Mouse (Mus musculus): ENCODE data around the gene Glipr2.

DNA sequence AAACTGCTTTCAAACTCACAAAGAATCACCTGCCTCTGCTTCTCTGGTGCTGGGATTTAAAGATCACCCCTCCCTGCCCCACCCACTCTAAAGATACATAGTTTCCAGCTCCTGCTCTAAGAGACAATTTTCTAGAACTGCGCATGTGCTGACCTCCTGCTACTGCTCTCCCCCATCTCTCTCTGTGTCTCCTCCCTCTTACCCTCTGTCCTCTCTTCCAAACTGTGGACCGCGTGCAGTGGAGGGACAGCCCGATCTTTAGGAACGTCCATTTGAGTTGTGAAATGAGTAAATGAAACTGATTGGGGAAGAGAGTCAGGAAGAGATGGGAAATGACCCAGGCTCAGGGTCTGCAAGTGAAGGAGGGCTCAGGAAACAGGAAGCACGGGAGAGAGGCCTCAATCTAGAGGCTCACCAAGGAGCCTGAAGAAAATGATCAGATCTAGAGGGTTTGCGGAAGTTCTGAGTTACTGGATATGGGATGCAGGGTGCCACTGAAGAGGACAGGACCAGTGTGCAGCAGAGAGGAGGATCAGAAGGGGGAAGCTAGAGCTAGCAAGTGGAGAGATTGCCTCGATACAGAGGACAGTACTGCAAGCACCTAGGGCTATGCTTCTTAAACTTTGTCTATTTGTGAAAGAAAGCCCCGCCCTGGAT lies 2.5 kb downstream of the Glipr2 start:
- TF ChIP-seq CTCF (IDR thresholded peaks at IDR 0.05) (no peak), EP300 (IDR thresholded peaks at IDR 0.05) (no peak)
